Mouse (Mus musculus) heart, embryonic 16.5 days (tissue): ENCODE data around the gene Ehbp1. TPM values are rescaled to one million over a fixed set of nuclear protein-coding genes. Genes with fewer than 3 reads are reported as not detected.

Experiments used
- ATAC-seq: fragments of 200-750 bp; cut with Nextera tagmentation; replicated peaks from 2 replicates; pipeline ENCODE4 v1.8.0; 2017; ENCODE audit warnings: moderate number of reproducible peaks; ENCODE audit not compliant: insufficient read depth, low FRiP score; ENCODE audit errors: extremely low read depth
- H3K27ac ChIP-seq: fragments of 300-500 bp; sonication (generic); 2 replicates; pipeline ENCODE4 v1.5.1; 2014; ENCODE audit warnings: mild to moderate bottlenecking, low read length, control low read depth, moderate library complexity
- H3K27me3 ChIP-seq: fragments of 300-500 bp; sonication (generic); 2 replicates; pipeline ENCODE4 v1.6.1; 2014; ENCODE audit warnings: low read length, mixed read lengths; ENCODE audit not compliant: control insufficient read depth, insufficient read depth
- H3K36me3 ChIP-seq: fragments of 300-500 bp; sonication (generic); 2 replicates; pipeline ENCODE4 v1.6.1; 2014; ENCODE audit not compliant: control insufficient read depth, insufficient read depth
- H3K4me1 ChIP-seq: fragments of 300-500 bp; sonication (generic); 2 replicates; pipeline ENCODE4 v1.6.1; 2014; ENCODE audit warnings: low read length, mixed read lengths; ENCODE audit not compliant: control insufficient read depth, insufficient read depth
- H3K4me2 ChIP-seq: fragments of 300-500 bp; sonication (generic); 2 replicates; pipeline ENCODE4 v1.6.1; 2014; ENCODE audit warnings: low read depth, mild to moderate bottlenecking, control low read depth, low read length
- H3K4me3 ChIP-seq: fragments of 300-500 bp; sonication (generic); 2 replicates; pipeline ENCODE4 v1.5.1; 2014; ENCODE audit warnings: mild to moderate bottlenecking, control low read depth, low read length
- H3K9ac ChIP-seq: fragments of 300-500 bp; sonication (generic); 2 replicates; pipeline ENCODE4 v1.6.1; 2014; ENCODE audit warnings: low read length, control low read depth
- H3K9me3 ChIP-seq: fragments of 300-500 bp; sonication (generic); replicated peaks from 2 replicates; pipeline ENCODE4 v1.6.1; 2016; ENCODE audit warnings: low read length; ENCODE audit not compliant: control insufficient read depth
- WGBS: fragments of 180-500 bp; shearing (Covaris S2); extraction: QIAGEN DNeasy Blood & Tissue Kit; methylation state at CpG from one replicate; pipeline ENCODE4 v1.1.7; 2014; 5-methylcytosine and 5-hydroxymethylcytosine counted together
- polyA plus RNA-seq: library from polyadenylated mRNA; unstranded; fragments of >200 nt; fragmentation: Nextera tagmentation; extraction: Ambion mirVana; gene quantifications from 2 replicates; pipeline ENCODE4 v1.2.1, GENCODE M21; 2015

Ehbp1 gene
- polyA plus RNA-seq, 1 experiment from 2014 or later, result 55.8 TPM

GRCm38 (mm10) chr11:22225619-22226018, 116.5 kb downstream of the Ehbp1 start:
- no peak overlapping the region for H3K27ac ChIP-seq
- H3K9me3 ChIP-seq, result no peaks in the 10 kb centered on the region
- no peak for ATAC-seq
- H3K36me3 ChIP-seq, result no peaks in the 10 kb centered on the region; the same call in 1 of the 2 replicates
- no peak overlapping the region for H3K4me2 ChIP-seq
- no peak overlapping the region for H3K9ac ChIP-seq
- no peaks in the 10 kb centered on the region for H3K27me3 ChIP-seq
- H3K4me3 ChIP-seq, result no peak overlapping the region
- H3K4me1 ChIP-seq, result no peaks in the 10 kb centered on the region
- 49% methylated on average over 2 of the region's 2 CpGs for WGBS

- no peaks in the 10 kb centered on the region for H3K4me1 ChIP-seq
- no peaks in the 10 kb centered on the region for H3K9me3 ChIP-seq
- H3K4me2 ChIP-seq, result no peak overlapping the region
- 86% methylated on average over 2 of the region's 2 CpGs for WGBS
- H3K9ac ChIP-seq, result no peak overlapping the region
- no peak overlapping the region for H3K27ac ChIP-seq
- no peaks in the 10 kb centered on the region for H3K36me3 ChIP-seq
- no peak for ATAC-seq
- H3K27me3 ChIP-seq, result no peaks in the 10 kb centered on the region
- H3K4me3 ChIP-seq, result no peak overlapping the region
Observed at GRCm38 (mm10) chr11:22218222-22218621, 123.9 kb downstream of the Ehbp1 start.

GRCm38 (mm10) chr11:22216941-22217340, 125.2 kb downstream of the Ehbp1 start:
- Histone ChIP-seq H3K4me1 (no peaks in the 10 kb centered on the region), H3K27ac (no peak overlapping the region), H3K36me3 (no peaks in the 10 kb centered on the region), H3K9ac (no peak overlapping the region), H3K9me3 (no peaks in the 10 kb centered on the region), H3K27me3 (no peaks in the 10 kb centered on the region), H3K4me2 (no peak overlapping the region), H3K4me3 (no peak overlapping the region)
- ATAC-seq, result no peak
- WGBS, result 85% methylated on average over 7 of the region's 7 CpGs

GRCm38 (mm10) chr11:22206611-22207010, 135.5 kb downstream of the Ehbp1 start:
- Histone ChIP-seq H3K27ac (no peak overlapping the region), H3K4me3 (no peak overlapping the region), H3K36me3 (no peaks in the 10 kb centered on the region), H3K9ac (no peak overlapping the region), H3K4me2 (no peak overlapping the region), H3K9me3 (no peaks in the 10 kb centered on the region), H3K27me3 (no peaks in the 10 kb centered on the region), H3K4me1 (no peaks in the 10 kb centered on the region)
- ATAC-seq, result peak; percentile 65; the same call in 1 of the 2 replicates
- WGBS, result 38% methylated on average over 1 of the region's 1 CpGs

DNA sequence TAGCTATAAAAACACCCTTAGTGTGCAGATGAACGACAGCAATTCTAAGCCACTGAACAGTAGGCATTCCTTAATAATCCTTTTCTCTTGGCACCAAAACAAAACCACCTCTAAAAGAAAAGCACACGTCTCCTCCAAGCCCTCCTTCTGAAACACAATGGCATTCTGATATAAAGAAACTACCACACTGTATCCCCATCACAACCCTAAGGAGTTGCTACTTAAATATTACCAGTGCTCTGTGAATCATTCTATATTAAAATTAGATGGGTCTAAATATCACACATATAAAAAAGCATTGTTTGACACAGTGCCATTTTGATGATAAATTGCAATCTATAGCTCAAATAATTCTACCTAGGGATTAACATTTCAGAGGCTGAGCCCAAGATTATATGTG, 135.9 kb downstream of the Ehbp1 start:
- Histone ChIP-seq H3K9ac (no peak overlapping the region), H3K4me3 (no peak overlapping the region), H3K36me3 (no peaks in the 10 kb centered on the region), H3K4me2 (no peak overlapping the region), H3K27me3 (no peaks in the 10 kb centered on the region), H3K4me1 (no peaks in the 10 kb centered on the region), H3K9me3 (no peaks in the 10 kb centered on the region), H3K27ac (no peak overlapping the region)
- WGBS, result 68% methylated on average over 2 of the region's 2 CpGs
- no peak for ATAC-seq

- no peaks in the 10 kb centered on the region for H3K27me3 ChIP-seq
- no peak overlapping the region for H3K27ac ChIP-seq
- H3K36me3 ChIP-seq, result no peaks in the 10 kb centered on the region
- no peak for ATAC-seq
- H3K9ac ChIP-seq, result no peak overlapping the region
- WGBS, result 79% methylated on average over 5 of the region's 5 CpGs
- no peak overlapping the region for H3K4me3 ChIP-seq
- peaks cover 9% of the 10 kb centered on the region for H3K4me1 ChIP-seq
- no peaks in the 10 kb centered on the region for H3K9me3 ChIP-seq
- H3K4me2 ChIP-seq, result no peak overlapping the region
Observed at GRCm38 (mm10) chr11:22203413-22203812, 138.7 kb downstream of the Ehbp1 start.

GRCm38 (mm10) chr11:22201125-22201524, 141.0 kb downstream of the Ehbp1 start:
- Histone ChIP-seq H3K9me3 (no peaks in the 10 kb centered on the region), H3K9ac (no peak overlapping the region), H3K4me2 (no peak overlapping the region), H3K27ac (no peak overlapping the region), H3K4me1 (peaks cover 20% of the 10 kb centered on the region), H3K4me3 (no peak overlapping the region), H3K27me3 (no peaks in the 10 kb centered on the region), H3K36me3 (no peaks in the 10 kb centered on the region)
- no peak for ATAC-seq
- WGBS, result 81% methylated on average over 8 of the region's 8 CpGs

DNA sequence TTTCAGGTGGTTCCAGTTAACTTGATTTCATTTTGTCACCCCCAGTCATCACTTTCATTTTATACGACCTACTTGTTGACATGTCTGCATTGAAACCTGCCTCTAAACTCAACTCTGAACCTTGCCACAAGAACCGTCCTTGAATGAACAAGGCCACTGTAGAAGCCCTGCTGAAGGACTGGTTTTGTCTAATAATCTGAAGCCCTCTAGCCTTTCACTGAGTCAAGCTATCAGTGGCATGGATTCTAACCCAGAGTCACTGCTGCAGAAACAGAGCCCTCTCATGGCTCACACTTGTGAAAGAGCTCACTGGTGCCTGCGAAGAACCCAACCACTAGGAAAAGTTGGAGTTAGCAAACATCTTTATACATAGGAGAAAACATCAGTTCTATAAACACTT, 142.2 kb downstream of the Ehbp1 start:
- no peak overlapping the region for H3K4me3 ChIP-seq
- no peaks in the 10 kb centered on the region for H3K9me3 ChIP-seq
- H3K9ac ChIP-seq, result no peak overlapping the region
- H3K36me3 ChIP-seq, result no peaks in the 10 kb centered on the region
- H3K4me1 ChIP-seq, result peaks cover 22% of the 10 kb centered on the region
- no peak for ATAC-seq
- peak overlapping the region; percentile 21; the same call in 1 of the 2 replicates for H3K27ac ChIP-seq
- H3K4me2 ChIP-seq, result peak overlapping the region; percentile 17
- WGBS, result 52% methylated on average over 3 of the region's 3 CpGs
- no peaks in the 10 kb centered on the region for H3K27me3 ChIP-seq

- 51% methylated on average over 6 of the region's 6 CpGs for WGBS
- H3K9ac ChIP-seq, result peak overlapping the region; percentile 52
- no peaks in the 10 kb centered on the region for H3K9me3 ChIP-seq
- no peaks in the 10 kb centered on the region for H3K27me3 ChIP-seq
- H3K27ac ChIP-seq, result peak overlapping the region; percentile 87
- ATAC-seq, result no peak
- H3K4me3 ChIP-seq, result 0 out of 2 replicates have a peak overlapping the region, but pooled peaks have one; percentile 3
- no peaks in the 10 kb centered on the region for H3K36me3 ChIP-seq
- peaks cover 26% of the 10 kb centered on the region for H3K4me1 ChIP-seq
- H3K4me2 ChIP-seq, result peak overlapping the region; percentile 55
Observed at GRCm38 (mm10) chr11:22198406-22198805, 143.7 kb downstream of the Ehbp1 start.
